Mouse (Mus musculus) heart, postnatal 0 days (tissue): Measurements from ENCODE around the gene Mrpl4.

Source experiments
- CTCF ChIP-seq: IDR thresholded peaks from 2 replicates; pipeline ENCODE4 v1.5.1; 2016; ENCODE audit warnings: antibody characterized with exemption, control low read depth, low read depth
- EP300 ChIP-seq: IDR thresholded peaks from 2 replicates; pipeline ENCODE4 v1.6.1; 2016; ENCODE audit warnings: antibody characterized with exemption, low read depth

DNA sequence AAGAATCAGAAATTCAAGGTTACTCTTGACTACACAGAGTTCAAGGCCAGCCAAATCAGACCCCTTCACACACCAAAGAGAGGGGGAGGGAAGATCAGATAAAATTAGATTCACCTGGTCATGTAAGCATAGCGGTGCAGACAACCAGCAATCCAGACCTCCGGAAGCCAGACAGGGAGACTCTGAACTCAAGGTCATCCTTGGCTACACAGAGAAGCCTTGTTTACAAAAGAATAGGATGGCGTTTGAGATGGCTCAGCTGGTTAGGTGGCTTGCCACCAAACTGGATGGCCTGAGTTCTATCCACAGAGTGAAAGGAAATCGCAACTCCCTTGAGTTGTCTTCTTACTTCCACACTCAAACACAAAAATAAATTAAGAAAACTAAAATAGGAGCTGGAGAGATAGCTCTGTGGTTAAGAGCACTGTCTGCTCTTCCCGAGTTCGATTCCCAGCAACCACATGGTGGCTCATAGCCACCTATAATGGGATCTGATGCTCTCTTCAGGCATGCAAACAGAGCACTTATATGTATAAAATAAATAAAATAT is 812 bp upstream of the Mrpl4 start:
- TF ChIP-seq CTCF (no peak), EP300 (no peak)
